9 mouse cellular contexts compared by ENCODE assay signal in the genomic region with DNA sequence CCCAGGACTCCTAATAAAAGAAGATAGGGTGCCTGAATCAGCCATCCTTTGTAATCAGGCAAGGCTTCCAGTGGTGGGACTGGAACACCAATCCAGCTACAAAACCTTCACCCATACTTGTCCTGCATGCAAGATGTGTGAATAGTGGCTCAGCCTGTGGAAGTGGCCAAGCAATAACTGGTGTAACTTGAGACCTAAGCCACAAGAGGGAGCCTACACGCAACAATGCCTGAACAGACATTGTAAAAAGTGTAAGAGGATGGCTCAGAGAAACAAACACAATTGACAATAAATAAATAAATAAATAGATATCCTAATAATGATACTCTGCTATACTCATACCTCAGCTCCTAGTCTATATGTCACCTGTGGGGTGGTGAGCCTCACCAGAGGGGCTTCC.
DNase-seq lines count a peak whose midpoint lies in the region; ATAC-seq lines count a peak whose summit lies in the region.
"Had no signal": no experiment of that assay in that cellular context is flagged by ENCODE, and none has a peak within 500 bp of the region (broad histone marks: within the 10 kb centered on the region; RNA-seq: fewer than 3 reads in every experiment).

No protein-coding gene starts in this region.

- H3K4me3 ChIP-seq in kidney, embryonic 16.5 days (ENCODE audit: low read length): no peak overlapping the region
- H3K4me3 ChIP-seq in kidney, embryonic 15.5 days (replicated peaks): no peak overlapping the region

- H3K27me3 ChIP-seq in kidney, embryonic 16.5 days (ENCODE audit: insufficient read depth, low read length): no peaks in the 10 kb centered on the region
- H3K27me3 ChIP-seq in kidney, embryonic 15.5 days: no peaks in the 10 kb centered on the region

- DNase-seq in embryo, embryonic 10 days (ENCODE audit: low spot score): peak; percentile 62
- DNase-seq in layer of hippocampus, adult 11-12 months (ENCODE audit: low spot score): peak; percentile 18
- DNase-seq in retina, adult 2 months (ENCODE audit: low read depth, low spot score): peak; percentile 16
- DNase-seq in spleen, postnatal 14 days (ENCODE audit: low spot score in 2 of 2): no peak
- no peak for DNase-seq in adrenal gland, postnatal 10 days

- 0 out of 2 replicates have a peak, but pooled peaks have one; percentile 19 for ATAC-seq in kidney, embryonic 16.5 days (ENCODE audit: low FRiP score, low TSS enrichment)
- no peak for ATAC-seq in kidney, embryonic 15.5 days (replicated peaks; ENCODE audit: low FRiP score)
- no peak for ATAC-seq in monocyte, adult 5-6 weeks (replicated peaks; ENCODE audit: insufficient number of reproducible peaks, low FRiP score, low TSS enrichment, poor library complexity, severe bottlenecking)

- H3K27ac ChIP-seq in kidney, embryonic 16.5 days (ENCODE audit: low read length): no peak overlapping the region
- H3K27ac ChIP-seq in kidney, embryonic 15.5 days: no peak overlapping the region
- H3K27ac ChIP-seq: liver, embryonic 14.5 days had no signal

- H3K4me2 ChIP-seq in kidney, embryonic 16.5 days (replicated peaks; ENCODE audit: low read depth, low read length): no peak overlapping the region
- no peak overlapping the region for H3K4me2 ChIP-seq in kidney, embryonic 15.5 days

- 8% methylated on average over 1 of the region's 1 CpGs for WGBS in kidney, embryonic 16.5 days
- 7% methylated on average over 1 of the region's 1 CpGs for WGBS in kidney, embryonic 15.5 days

- no peaks in the 10 kb centered on the region for H3K9me3 ChIP-seq in kidney, embryonic 16.5 days (ENCODE audit: low read length)
- no peaks in the 10 kb centered on the region for H3K9me3 ChIP-seq in kidney, embryonic 15.5 days (replicated peaks)

- H3K36me3 ChIP-seq in kidney, embryonic 16.5 days (ENCODE audit: insufficient read depth, low read length): no peaks in the 10 kb centered on the region
- H3K36me3 ChIP-seq in kidney, embryonic 15.5 days: no peaks in the 10 kb centered on the region

- no peak overlapping the region for H3K9ac ChIP-seq in kidney, embryonic 16.5 days (replicated peaks; ENCODE audit: low read length)
- no peak overlapping the region for H3K9ac ChIP-seq in kidney, embryonic 15.5 days
- H3K9ac ChIP-seq: liver, embryonic 14.5 days had no signal

- H3K4me1 ChIP-seq in kidney, embryonic 16.5 days (ENCODE audit: insufficient read depth, low read length): no peaks in the 10 kb centered on the region
- no peaks in the 10 kb centered on the region for H3K4me1 ChIP-seq in kidney, embryonic 15.5 days

Comparison
In these comparisons a context has a peak if more than half of its experiments do, and no peak if none do; other contexts are left out.
1. DNase-seq: peak in embryo, embryonic 10 days (single experiment), layer of hippocampus, adult 11-12 months (single experiment) and retina, adult 2 months (single experiment); none in spleen, postnatal 14 days (0 of 2) and adrenal gland, postnatal 10 days (single experiment).